Mouse (Mus musculus) sigmoid colon, adult 10 weeks (tissue): Measurements from ENCODE around the gene Rabep2. TPM values are rescaled to one million over a fixed set of nuclear protein-coding genes. Genes with fewer than 3 reads are reported as not detected.

Experiments used
- polyA plus RNA-seq: library from polyadenylated mRNA; stranded (reverse); fragments of 350-450 nt; fragmentation: Illumina TruSeq; extraction: RNeasy Lipid Tissue Mini Kit (QIAGEN cat#74804); gene quantifications from one replicate; pipeline ENCODE4 v1.2.3, GENCODE M21; 2014; ENCODE audit warnings: low read depth, low replicate concordance

Rabep2 gene
- 0.63 TPM for polyA plus RNA-seq

DNA sequence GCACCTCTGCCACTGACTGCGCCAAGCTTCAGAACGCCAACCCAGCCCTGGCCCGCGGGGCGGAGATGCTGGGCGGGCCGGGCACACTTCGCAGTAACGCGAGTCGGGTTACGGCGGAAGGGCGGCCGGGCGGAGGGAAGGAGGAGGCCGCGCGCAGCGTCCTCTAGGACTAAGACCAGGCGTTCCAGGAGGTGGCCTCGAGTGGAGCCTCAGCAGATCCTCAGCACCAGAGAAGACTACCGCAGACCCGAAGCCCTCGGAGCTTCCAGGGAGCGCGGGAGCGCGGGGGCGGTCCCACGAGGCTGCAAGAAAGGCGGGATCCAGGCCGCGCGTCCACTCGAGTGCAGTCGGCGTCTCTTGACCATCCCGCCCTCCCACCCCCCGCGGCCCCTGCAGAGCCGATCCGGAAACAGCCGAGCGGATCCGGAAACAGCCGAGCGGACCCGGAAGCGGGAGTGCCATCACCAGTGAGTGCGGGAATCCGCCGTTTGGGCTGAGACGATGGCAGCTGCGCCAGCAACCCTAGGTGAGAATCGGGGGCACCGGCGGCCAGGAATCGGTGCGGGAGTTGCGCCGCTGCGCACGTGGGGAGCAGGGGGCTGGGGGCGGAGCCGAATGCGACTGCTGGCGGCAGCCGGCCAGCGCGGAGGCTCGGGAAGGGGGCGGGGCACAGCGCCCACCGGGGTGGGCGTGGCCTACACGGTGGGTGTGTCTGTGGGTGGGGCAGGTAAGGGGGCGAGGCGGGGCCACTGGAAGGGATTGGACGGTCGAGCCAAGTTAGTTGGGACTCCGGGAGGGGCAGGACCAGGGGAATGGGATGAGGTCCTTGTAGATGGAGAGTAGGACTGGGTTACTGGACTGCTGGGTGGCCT lies at the start of gene Rabep2:
Rabep2 (plus strand) TSS at position 129 of the 872 bp plus-strand sequence.

DNA sequence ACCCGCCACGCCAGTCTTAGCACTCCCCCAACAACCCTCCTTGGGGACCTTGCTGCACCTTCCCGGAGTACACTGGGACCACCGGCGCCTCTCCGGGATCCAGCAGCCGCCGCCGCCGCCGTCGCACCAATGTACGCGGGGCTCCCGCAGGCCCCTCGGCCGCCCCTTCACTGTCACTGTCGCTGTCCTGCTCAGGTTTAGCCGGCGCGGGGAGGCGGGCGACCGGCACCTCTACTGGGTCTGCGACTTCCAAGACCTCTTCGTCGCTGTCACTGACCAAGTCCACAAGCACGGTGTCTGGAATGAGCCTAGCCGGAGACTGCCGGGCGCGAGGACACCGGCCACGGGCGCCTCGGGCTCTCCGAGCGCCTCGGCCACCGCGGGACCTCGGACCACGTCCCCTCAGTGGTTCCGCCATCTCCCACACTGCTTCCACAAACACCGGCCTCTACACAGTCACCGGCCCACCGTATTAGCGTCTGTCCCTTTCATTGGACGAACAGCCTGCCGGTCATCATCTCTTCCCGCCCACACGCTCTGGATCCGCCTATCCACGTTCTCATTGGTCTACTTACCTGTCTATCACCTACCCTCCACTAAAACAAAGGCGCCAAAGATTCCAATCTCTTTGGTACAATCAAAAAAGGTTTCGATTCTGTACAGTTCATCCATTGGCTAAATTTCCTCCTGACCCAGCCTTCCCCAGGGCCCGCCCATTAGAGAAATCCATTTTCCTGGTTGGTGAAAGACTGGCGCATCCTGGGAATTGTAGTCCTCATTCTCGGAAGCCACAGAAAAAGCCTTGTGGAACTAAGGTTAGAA lies 32.0 kb upstream of the Rabep2 start, which contains the start of gene Nfatc2ip:
Nfatc2ip (minus strand) TSS at position 440 of the 822 bp plus-strand sequence.

GRCm38 (mm10) chr7:126414725-126415124 lies 13.8 kb upstream of the Rabep2 start, which contains the start of gene Cd19:
TSS of gene Cd19 (minus strand) at chr7:126414889.

DNA sequence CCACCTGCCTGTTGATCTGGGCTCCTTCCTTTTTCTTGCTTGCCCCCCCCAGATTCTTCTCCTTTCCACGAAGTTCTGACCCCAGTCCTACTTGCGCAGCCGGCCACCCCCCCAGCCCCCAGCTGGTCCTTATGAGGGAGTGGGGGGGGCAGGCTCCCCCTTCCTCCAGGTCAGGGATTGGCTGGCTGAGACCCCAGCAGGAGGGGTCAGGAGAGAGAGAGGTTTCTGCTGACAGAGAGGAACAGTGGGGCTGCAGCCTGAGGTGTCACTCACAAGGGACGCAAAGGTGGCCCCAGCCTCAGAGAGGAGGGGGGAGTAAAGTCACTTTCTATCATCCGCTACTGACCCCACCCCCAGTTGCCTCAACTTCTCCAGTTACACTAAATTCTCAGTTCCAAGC lies 34.4 kb downstream of the Rabep2 start, which contains the start of gene Atp2a1:
Atp2a1 (minus strand) TSS at position 105 of the 400 bp plus-strand sequence.

GRCm38 (mm10) chr7:126474993-126475581 lies 46.5 kb downstream of the Rabep2 start, which contains the start of gene Sh2b1:
TSS of gene Sh2b1 (minus strand) at chr7:126475424.

GRCm38 (mm10) chr7:126487052-126487483 lies 58.5 kb downstream of the Rabep2 start, which contains the start of gene Tufm:
TSS of gene Tufm (plus strand) at chr7:126487361.

Other genes starting within 250 kb of the Rabep2 start
- 40.6 TPM for gene Xpo6, start 228.3 kb upstream of the Rabep2 start, polyA plus RNA-seq
- gene Sbk1, start 156.1 kb upstream of the Rabep2 start, polyA plus RNA-seq, result 2.3 TPM
- 0.38 TPM for gene Lat, start 59.2 kb upstream of the Rabep2 start, polyA plus RNA-seq
- 1.8 TPM for gene Spns1, start 51.3 kb upstream of the Rabep2 start, polyA plus RNA-seq
- gene Nfatc2ip, start 32.0 kb upstream of the Rabep2 start, polyA plus RNA-seq, result 9.4 TPM
- 5.6 TPM for gene Cd19, start 13.9 kb upstream of the Rabep2 start, polyA plus RNA-seq
- not detected for gene Atp2a1, start 34.3 kb downstream of the Rabep2 start, polyA plus RNA-seq
- gene Sh2b1, start 46.7 kb downstream of the Rabep2 start, polyA plus RNA-seq, result 0.91 TPM
- 4.8 TPM for gene Tufm, start 58.6 kb downstream of the Rabep2 start, polyA plus RNA-seq
- gene Atxn2l, start 74.7 kb downstream of the Rabep2 start, polyA plus RNA-seq, result 42.0 TPM
- gene Eif3c, start 137.7 kb downstream of the Rabep2 start, polyA plus RNA-seq, result 225 TPM
- gene Apobr, start 156.2 kb downstream of the Rabep2 start, polyA plus RNA-seq, result 0.22 TPM
- gene Cln3, start 157.1 kb downstream of the Rabep2 start, polyA plus RNA-seq, result 4.5 TPM
- not detected for gene Il27, start 166.2 kb downstream of the Rabep2 start, polyA plus RNA-seq
- 62.1 TPM for gene Nupr1, start 202.1 kb downstream of the Rabep2 start, polyA plus RNA-seq
- gene Sgf29, start 220.6 kb downstream of the Rabep2 start, polyA plus RNA-seq, result 3.5 TPM
- gene Sult1a1, start 247.7 kb downstream of the Rabep2 start, polyA plus RNA-seq, result 841 TPM